16 mouse cellular contexts compared by ENCODE assay signal in the genomic region with DNA sequence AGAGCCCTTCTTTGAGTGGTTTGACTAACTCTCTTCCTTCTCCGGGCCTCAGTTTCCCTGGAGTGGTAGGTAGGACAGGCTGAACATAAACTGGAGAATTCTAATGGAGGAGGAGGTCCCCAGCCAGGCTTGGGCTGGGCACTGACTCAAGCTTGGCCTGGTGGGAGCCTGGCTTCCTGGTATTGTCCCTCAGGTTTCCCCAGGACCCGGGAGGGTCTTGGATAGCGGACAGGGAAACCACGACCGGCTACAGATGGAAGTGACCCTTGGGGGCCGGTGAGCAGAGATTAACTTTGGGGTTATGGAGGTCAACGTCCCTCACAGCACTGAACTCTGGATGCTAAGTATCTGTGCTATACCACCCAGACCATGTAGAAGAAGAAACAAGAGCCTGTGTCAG. TPM values are rescaled to one million over a fixed set of nuclear protein-coding genes. Genes with fewer than 3 reads are reported as not detected.
DNase-seq lines count a peak whose midpoint lies in the region; ATAC-seq and TF ChIP-seq lines count a peak whose summit lies in the region.
"Had no signal": no experiment of that assay in that cellular context is flagged by ENCODE, and none has a peak within 500 bp of the region (broad histone marks: within the 10 kb centered on the region; RNA-seq: fewer than 3 reads in every experiment).

No protein-coding gene starts in this region.

- TF ChIP-seq POLR2A in lung, adult 2 months (IDR thresholded peaks at IDR 0.05; ENCODE audit: borderline replicate concordance, extremely low read depth, low read depth, low read length): no peak

- DNase-seq in lung, embryonic 14.5 days: no peak
- no peak for DNase-seq in lung, adult 2 months
- DNase-seq in heart, adult 8-10 months (ENCODE audit: low spot score): peak; percentile 48
- DNase-seq in lung, postnatal 10 days: peak; percentile 47
- no peak for DNase-seq in urinary bladder, adult 18-20 months (ENCODE audit: low spot score in 2 of 2)
- no peak for DNase-seq in layer of hippocampus, postnatal 36 days
- DNase-seq in cerebellum, adult 11-12 months: no peak
- DNase-seq: adrenal gland, postnatal 10 days; cerebellum, adult 2 months; kidney, postnatal 10 days; spleen, adult 18-20 months had no signal

- H3K36me3 ChIP-seq in lung, embryonic 14.5 days (ENCODE audit: insufficient read depth): peaks cover 18% of the 10 kb centered on the region; the same call in 1 of the 2 replicates
- H3K36me3 ChIP-seq in heart, embryonic 16.5 days (ENCODE audit: control insufficient read depth, insufficient read depth): peaks cover 13% of the 10 kb centered on the region; the same call in 1 of the 2 replicates
- H3K36me3 ChIP-seq: forebrain, embryonic 12.5 days; hindbrain, embryonic 13.5 days had no signal

- no peak overlapping the region for H3K9ac ChIP-seq in lung, embryonic 14.5 days
- H3K9ac ChIP-seq in heart, embryonic 16.5 days (ENCODE audit: low read length): peak overlapping the region; percentile 66
- H3K9ac ChIP-seq: forebrain, embryonic 12.5 days; hindbrain, embryonic 13.5 days had no signal

- no peak overlapping the region for H3K4me2 ChIP-seq in lung, embryonic 14.5 days
- H3K4me2 ChIP-seq in heart, embryonic 16.5 days (ENCODE audit: low read depth, low read length): peak overlapping the region; percentile 33; the same call in 1 of the 2 replicates
- H3K4me2 ChIP-seq: forebrain, embryonic 12.5 days; hindbrain, embryonic 13.5 days had no signal

- ATAC-seq in lung, embryonic 14.5 days (ENCODE audit: insufficient read depth): no peak
- no peak for ATAC-seq in heart, embryonic 16.5 days (replicated peaks; ENCODE audit: extremely low read depth, insufficient read depth, low FRiP score)

- no peaks in the 10 kb centered on the region for H3K27me3 ChIP-seq in lung, embryonic 14.5 days (ENCODE audit: insufficient read depth, low read length)
- no peaks in the 10 kb centered on the region for H3K27me3 ChIP-seq in heart, embryonic 16.5 days (ENCODE audit: control insufficient read depth, insufficient read depth, low read length)

- TF ChIP-seq CTCF in lung, embryonic 14.5 days (IDR thresholded peaks at IDR 0.05; ENCODE audit: low read depth): no peak
- no peak for TF ChIP-seq CTCF in lung, adult 2 months (IDR thresholded peaks at IDR 0.05; ENCODE audit: insufficient read depth, low read length)

- no peaks in the 10 kb centered on the region for H3K9me3 ChIP-seq in lung, embryonic 14.5 days (ENCODE audit: low read depth, low read length)
- H3K9me3 ChIP-seq in heart, embryonic 16.5 days (replicated peaks; ENCODE audit: control insufficient read depth, low read length): no peaks in the 10 kb centered on the region
- H3K9me3 ChIP-seq: forebrain, embryonic 12.5 days; hindbrain, embryonic 13.5 days had no signal

- 69% methylated on average over 7 of the region's 7 CpGs for WGBS in lung, embryonic 14.5 days
- WGBS in lung, adult 2 months: 52% methylated on average over 7 of the region's 7 CpGs
- 50% methylated on average over 7 of the region's 7 CpGs for WGBS in heart, embryonic 16.5 days

- H3K27ac ChIP-seq in lung, embryonic 14.5 days (ENCODE audit: low read depth): peak overlapping the region; percentile 1; the same call in 1 of the 2 replicates
- peak overlapping the region; percentile 92 for H3K27ac ChIP-seq in heart, embryonic 16.5 days (ENCODE audit: low read length)
- H3K27ac ChIP-seq: forebrain, embryonic 12.5 days; hindbrain, embryonic 13.5 days; left cerebral cortex, adult 2 months had no signal

- H3K4me1 ChIP-seq in lung, embryonic 14.5 days (ENCODE audit: insufficient read depth): peaks cover 31% of the 10 kb centered on the region
- peaks cover 47% of the 10 kb centered on the region for H3K4me1 ChIP-seq in lung, adult 2 months (ENCODE audit: control insufficient read depth, insufficient read depth, low read length)
- peaks cover 62% of the 10 kb centered on the region for H3K4me1 ChIP-seq in heart, embryonic 16.5 days (ENCODE audit: control insufficient read depth, insufficient read depth, low read length)

- no peak overlapping the region for H3K4me3 ChIP-seq in lung, embryonic 14.5 days (ENCODE audit: low read depth, low read length)
- no peak overlapping the region for H3K4me3 ChIP-seq in lung, adult 2 months (replicated peaks; ENCODE audit: extremely low read depth, low read depth, low read length)
- no peak overlapping the region for H3K4me3 ChIP-seq in heart, embryonic 16.5 days (ENCODE audit: low read length)
- H3K4me3 ChIP-seq: forebrain, embryonic 12.5 days; hindbrain, embryonic 13.5 days; left cerebral cortex, adult 2 months; myocyte had no signal

RNA-seq across cellular contexts. Expression of a gene that starts 5.0 kb away (rescaled TPM):
- 40.8 and 41.7 TPM in 2 replicates for polyA plus RNA-seq in lung, embryonic 14.5 days (2014; fragmentation: Nextera tagmentation; extraction: Ambion mirVana)
- polyA plus RNA-seq in lung, adult 2 months (2012; rRNA removed): 285 and 297 TPM in 2 replicates
- total RNA-seq in heart, adult 8-10 months (2022): 100 to 1,000 TPM; 211 to 296 (median 238) TPM
- polyA plus RNA-seq in heart, embryonic 16.5 days (2015; fragmentation: Nextera tagmentation; extraction: Ambion mirVana): 226 and 256 TPM in 2 replicates
- 10 to 100 TPM in 1 of 2 experiments, 1 to 10 TPM in 1; 7.9 to 12.7 TPM for total RNA-seq in layer of hippocampus, postnatal 36 days (2021)

Comparison
In these comparisons a context has a peak if more than half of its experiments do, and no peak if none do; other contexts are left out.
1. DNase-seq: peak in heart, adult 8-10 months (single experiment) and lung, postnatal 10 days (single experiment); none in lung, embryonic 14.5 days (single experiment), lung, adult 2 months (single experiment), urinary bladder, adult 18-20 months (0 of 2), layer of hippocampus, postnatal 36 days (0 of 2) and cerebellum, adult 11-12 months (single experiment).